Mouse (Mus musculus) kidney, adult 11 months (tissue): ENCODE measurements around the gene Cfap36.
A peak's percentile ranks its signal among the peaks of the same experiment; 100 is the strongest.

Source experiments
- DNase-seq: peaks from one replicate; pipeline ENCODE4 v3.0.0; 2022

The Cfap36 gene

DNA sequence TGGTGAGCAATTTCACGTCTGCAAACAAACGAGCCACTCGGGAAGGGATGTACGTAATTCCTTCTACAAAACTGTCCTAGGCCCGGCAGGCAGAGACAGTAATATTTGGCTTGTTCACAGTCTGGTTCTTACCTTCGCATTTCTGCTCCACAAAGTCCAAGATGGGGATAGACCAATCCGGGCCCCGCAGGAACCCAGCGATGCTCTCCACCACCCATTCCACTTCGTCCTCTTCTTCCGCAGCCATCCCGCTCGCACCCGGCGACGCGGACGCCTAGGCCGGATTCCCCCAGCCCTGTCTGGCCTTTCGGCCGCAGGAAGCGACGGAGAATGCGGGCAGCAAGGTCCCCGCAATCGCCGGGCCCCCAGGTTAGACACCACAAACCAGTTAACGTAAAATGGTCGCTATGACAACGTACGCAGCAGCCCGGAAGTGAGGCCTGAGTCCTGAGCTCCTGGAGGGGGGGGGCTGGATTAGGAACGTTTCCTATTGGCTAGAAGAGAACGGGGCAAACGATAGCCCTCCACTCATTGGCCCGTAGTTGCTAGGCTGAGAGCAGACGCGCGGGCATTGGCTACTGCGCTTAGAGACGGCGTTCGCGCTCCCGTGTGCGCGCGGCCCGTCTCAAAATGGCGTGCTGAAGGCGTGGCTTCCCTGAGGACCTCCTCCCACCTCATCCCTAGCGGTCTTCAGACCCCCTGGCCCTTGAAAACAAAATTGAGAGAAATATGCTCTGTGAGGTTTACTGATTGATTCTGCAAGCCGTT lies at the start of gene Cfap36:
TSS of gene Cfap36 (minus strand) at position 527 of the 768 bp plus-strand sequence.
- DNase-seq = peak; percentile 95

DNA sequence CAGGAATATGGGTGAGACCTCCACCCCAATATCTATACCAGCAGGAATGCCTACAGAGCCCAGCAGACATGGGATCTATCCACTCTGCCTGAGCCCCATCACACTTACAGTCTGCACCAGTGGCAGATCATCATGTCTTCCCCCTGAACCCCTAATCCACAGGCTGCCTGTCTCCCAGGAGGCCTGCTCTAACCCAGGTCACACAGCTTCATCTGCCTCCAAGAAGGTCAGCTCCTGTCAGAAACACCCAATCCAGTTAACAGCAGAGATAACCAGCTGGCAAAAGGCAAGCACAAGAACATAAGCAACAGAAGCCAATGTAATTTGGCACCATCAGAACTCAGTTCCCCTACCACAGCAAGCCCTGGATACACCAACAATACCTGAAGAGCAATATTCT lies 40.1 kb upstream of the Cfap36 start:
- DNase-seq = no peak

DNA sequence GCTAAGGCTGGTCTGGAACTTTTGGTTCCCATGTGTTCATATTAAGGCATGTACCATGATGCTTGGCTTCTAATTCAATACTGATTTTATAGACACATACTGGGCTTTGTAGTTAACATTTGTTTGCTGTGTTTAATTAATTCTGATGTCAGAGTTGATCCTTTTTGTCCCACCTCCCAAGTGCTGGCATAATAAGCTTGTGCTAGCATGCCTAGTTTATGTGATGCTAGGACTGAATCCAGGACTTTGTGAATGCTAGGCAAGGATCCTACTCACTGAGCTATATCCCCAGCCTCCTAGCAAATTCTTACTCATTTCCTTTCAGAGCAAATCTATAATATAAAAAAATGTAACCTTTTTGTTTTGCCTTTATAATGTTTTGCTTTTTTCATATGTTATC lies 38.8 kb upstream of the Cfap36 start:
- DNase-seq = no peak

DNA sequence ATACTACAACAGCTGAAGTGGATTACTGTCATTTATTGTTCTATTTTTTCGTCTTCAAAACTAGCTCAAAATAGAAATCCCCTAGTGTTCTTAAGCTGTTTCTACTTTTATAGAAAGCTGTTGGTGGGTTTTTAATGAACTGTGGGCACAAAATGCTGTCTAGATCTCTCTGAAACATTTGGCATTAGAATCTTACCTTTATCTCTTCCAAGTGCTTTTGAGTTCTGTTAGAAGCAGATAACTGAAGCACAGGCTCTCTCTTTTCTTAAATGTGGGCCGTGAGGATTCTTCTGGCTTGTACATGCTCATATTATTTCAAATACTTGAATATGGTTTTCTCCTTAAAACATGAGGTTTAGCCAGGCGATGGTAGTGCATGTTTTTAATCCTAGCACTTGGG lies 27.5 kb upstream of the Cfap36 start:
- DNase-seq = no peak

DNA sequence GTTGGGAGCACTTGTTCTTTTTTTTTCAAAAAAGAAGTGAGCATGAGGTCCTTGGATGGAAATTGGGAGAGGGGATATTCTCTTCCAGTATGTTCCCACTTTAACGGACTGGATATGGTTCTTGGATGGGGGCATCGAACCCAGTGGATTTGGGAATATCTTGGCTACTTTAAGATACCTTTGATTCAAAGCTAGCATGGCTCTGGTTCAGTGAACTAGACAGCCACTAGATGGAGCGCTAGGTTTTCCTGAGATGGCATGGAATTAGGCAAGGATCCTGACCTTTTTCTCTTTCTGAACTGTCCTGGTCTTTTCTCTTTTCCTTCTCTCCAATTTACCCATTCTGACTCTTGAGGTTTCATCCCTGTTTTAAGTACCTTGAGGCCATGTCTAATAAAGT lies 20.6 kb upstream of the Cfap36 start:
- DNase-seq = peak; percentile 15

DNA sequence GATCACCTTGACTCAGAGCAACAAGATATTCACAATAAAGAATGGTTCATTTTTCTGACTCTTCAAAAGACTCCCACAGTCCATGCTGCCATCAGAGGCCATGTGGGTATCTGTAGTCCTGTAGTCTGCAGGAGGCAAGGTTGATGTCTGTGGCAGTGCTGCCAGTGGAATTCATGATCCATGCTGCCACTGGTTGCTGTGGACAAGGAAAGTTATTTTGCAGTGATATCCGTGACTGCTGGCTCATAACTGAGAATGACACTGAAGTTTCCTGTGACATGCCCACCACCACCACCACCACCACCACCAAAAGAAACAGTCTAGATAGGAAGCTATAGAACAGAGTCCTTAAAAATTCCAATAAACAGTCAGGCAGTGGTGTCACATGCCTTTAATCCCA lies 7.4 kb upstream of the Cfap36 start:
- no peak for DNase-seq

DNA sequence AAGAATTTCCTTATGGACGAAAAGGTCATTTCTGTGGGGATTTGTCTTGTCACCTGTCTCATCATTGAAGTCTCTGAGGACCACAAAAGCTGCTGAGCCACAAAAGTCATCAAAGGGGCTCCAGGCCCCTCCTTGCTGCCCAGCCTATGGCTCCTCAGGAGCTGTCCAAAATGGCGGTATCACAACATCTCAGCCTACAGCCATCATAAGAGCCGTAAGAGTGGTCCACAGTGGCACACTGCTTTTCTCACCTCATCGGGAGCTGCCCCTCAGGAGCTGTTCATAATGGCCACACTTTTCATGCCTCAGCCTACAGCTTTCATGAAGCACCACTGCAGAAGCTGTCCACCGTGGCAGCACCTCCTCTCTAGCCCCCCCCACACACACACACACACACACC lies 1.2 kb upstream of the Cfap36 start:
- DNase-seq = no peak

DNA sequence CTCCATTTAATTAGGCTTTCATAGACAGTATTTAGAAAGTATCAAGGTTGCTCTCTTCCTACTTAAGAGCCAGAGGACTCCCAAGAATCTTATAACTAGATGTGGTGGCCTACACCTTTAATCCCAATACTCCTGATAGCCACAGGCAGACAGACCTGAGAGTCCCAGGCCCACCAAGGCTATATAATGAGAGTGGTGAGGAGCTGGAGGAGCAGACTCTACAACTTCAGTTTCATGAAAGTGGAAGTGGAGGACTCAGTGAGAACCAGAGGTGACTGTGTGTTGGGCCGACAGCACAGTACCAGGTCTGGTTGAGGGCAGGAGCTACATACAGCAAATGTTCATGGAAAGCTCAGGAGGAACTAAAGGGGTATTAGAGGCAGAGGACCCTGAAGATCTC lies 516 bp upstream of the Cfap36 start:
- DNase-seq = no peak

DNA sequence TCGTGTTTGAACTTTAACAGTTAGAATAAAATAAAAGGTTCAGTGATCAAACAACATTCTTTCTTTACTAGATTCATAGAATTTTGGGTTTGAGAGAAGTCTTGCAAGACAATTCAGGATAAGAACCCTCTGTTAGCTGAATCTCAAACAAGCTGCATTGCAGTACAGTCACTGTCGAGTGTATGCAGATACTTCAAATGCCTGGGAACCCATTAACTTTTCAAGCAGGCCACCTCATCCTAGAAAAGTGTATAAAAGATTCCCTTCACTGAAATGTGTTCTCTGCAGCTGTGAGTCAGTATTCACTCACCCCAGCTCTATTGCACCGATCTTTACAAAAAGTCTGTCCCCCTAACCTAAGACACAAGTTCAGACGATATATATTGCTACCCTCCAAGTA lies 1.2 kb downstream of the Cfap36 start:
- DNase-seq = no peak

DNA sequence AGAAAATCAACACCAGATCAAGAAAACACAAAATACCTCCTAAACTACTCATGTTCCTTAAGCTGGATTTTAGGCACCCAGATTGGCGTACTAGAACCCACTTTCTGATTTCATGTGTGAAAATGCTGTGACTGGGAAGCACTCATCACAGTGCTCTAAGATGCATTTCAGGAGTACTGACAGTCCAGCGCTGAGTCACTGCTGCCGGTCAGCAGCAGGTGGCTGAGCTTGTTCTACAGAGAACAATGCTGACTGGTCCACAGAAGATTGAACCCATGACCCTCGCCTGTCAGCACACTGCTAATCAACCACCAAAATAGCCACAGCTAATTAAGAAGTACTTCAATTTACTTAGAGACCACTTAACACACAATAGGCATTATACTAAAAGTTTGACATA lies 5.2 kb downstream of the Cfap36 start:
- no peak for DNase-seq

DNA sequence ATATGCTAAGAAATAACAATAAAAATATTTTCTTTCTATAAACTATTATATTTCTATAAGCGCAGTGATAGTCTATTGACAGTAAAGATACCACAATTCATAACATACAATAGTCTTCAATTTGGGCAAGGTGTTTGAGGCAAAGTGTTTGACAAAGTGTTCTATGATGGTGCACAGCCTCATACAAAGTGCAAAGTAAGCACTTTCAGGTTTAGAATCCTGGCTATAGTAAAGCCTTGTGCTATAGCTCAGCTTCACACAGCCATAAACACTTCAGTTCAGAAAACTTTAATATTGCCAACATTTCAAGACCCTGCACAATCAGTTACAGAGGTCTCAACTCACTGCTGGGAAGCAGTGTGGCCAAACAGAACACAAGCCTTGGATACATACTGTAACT lies 7.9 kb downstream of the Cfap36 start:
- no peak for DNase-seq

DNA sequence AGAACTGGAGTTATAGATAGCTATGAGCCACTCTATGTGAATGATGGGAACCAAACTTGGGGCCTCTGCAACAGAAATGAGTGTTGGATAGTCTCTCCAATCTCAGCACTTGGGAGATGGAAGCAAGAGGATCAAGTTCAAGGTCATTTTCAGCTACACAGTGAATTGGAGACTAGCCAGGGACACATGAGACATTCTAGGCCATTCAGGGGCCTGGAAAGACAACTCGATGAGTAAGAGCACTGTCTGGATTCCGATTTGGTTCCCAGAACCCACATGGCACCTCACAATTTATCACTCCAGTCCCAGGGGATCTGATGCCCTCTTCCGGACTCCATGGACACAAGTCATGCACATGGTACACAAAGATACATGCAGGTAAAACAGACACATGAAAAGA lies 8.7 kb downstream of the Cfap36 start:
- DNase-seq = no peak

DNA sequence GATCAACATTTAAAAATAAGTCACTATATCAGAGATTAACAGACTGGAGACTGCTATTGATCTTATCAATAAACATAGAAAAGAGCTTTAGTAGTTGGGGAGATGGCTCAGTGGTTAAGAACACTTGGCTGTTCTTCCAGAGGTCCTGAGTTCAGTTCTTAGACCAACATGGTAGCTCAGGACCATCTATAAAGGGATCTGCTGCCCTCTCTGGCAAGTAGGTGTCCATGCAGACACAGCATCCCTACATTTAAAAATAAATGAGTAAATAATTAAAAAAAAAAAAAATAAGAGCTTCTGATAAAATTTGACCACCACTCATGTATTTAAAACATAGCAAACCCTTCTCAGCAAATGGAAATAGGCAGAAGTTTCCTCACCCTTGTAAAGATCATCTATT lies 9.2 kb downstream of the Cfap36 start:
- DNase-seq = no peak

DNA sequence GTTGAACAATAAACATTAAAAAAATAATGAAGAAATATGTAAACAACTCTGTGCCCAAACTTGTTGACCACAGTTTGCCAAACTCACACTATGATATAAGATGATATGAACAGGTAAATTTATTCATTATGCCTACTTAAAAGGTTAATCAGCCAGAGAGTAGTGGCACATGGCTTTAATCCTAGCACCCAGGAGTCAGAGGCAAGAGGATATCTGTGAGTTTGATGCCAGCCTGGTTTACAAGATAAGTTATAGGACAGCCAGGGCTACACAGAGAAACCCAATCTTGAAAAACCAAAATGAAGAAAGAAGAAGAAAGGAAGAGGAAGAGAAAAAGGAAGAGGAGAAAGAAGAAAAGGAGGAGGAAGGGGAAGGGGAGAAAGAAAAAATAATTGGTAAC lies 9.8 kb downstream of the Cfap36 start:
- no peak for DNase-seq

DNA sequence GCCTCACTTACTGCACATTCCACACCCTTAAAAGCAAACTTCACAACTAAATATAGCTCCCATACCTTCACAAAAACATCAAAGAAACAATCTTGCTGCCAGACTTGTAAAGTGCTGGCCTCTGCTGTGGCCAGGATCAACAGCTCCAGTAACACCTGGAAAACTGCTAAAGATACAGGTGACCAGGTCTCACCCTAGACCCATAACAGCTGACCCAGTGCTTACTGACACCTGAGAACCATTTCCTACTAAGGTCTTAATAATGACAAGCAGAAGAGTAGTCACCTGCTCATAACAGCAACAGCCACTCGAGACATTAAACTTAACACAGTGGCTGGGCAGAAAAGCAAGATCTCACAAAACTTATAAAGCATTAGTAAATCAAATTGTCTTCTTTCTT lies 13.6 kb downstream of the Cfap36 start:
- DNase-seq = no peak

DNA sequence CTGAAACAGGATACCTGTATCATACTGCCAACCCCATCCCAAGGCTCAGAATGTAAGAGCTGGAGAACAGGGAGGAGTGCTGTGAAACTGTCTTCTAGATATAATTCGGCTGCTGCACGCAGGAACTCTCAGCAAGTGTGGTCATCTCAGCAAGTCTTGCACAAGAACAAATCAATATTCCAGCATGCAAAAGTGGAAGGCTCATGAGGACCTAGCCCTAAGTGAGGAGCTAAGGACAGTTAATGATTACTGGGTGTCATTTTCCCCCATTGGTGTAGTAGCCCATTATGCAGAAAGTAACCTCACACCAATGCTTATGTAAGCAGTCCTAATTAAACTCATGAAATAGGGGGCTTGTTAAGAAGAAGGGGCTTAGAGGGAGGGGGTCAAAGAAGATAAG lies 18.3 kb downstream of the Cfap36 start:
- DNase-seq = no peak

DNA sequence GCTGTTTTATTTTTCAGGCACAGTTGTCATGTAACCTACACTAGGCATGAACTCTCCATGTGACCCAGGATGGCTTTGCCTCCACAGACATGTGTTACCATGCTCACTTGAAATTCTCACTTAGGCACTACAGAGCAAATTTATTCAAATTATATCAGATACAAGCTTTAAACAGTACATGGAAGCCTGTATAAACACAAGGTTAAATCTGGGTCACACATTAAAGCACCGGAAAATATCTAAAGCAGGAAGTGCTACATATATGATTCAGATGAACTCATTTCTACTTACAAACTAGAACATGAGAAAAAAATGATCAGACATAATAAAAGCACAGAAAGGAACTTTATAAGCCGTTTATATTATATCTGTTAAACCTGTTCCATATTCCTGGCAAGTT lies 22.5 kb downstream of the Cfap36 start:
- DNase-seq = no peak

DNA sequence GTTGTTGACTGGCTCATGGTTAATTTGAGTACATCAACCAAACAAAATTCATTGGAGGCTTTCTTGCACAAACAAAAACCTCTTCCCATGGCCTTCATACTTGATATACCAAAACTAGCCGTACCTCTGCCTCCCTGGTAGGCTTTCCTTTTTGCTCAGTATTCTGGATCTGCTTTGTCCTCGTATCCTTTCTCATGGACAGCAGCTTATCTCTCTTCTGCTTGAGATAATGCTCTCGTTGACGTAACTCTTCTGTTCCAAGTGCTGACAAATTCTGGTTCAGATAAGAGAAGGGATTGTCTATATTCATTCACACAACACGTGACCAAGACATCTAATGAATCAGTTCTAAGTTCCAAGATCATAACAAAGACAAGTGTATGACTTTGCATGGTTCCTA lies 24.9 kb downstream of the Cfap36 start:
- DNase-seq = no peak

DNA sequence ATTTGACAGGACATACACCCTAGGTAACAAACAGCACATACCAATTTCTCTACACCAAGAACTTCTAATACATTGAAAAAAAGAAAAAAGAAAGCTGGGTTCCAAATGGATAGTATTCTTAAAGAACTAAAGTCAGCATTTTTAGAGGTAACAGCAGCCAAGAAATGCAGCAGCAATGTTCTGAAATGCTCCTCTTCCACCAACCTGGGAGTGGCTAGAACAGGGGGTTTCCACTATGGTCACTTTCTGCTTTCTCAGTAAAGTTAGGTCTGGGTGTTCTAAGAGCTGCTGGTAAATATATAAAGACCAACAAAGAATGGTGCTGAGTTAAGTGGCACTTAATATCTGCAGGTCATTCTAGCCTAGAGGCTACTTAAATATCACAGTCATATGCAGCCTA lies 28.2 kb downstream of the Cfap36 start:
- no peak for DNase-seq

DNA sequence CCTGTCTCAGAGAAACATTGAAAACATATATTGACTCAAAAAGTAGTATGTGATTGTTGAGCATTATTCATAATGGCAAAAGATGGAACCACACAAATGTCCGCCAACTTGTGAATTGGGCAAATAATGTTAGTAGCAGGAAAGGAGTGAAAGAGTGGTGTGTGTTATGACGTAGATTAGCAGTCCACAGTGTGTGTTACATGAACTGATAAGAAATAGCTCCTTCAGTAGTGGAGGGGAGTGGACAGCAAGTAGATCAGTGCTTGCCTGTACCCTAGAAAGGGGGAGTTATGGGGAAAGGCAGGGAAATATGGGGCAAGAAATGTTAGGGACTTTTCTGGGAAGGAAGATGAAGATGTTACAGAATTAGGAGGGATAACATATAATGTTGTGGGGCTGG lies 31.0 kb downstream of the Cfap36 start:
- DNase-seq = no peak

DNA sequence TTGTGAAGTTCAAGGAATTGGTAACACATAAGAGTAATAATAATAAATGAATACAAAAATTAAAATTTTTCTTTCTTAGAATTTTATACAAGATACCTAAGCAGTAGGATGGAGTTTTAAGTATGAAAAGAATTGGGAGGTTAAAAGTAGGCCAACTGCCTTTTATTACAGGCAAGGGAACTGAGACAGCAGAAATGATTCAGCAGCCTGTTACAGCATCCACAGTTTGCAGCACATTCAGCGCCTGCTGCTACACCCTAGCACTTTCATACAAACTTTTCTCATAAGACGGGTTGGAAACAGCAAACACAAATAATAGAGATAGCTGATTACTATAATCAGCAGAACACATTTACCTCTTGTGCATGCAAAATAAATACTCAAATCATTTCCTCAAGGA lies 37.4 kb downstream of the Cfap36 start:
- no peak for DNase-seq

DNA sequence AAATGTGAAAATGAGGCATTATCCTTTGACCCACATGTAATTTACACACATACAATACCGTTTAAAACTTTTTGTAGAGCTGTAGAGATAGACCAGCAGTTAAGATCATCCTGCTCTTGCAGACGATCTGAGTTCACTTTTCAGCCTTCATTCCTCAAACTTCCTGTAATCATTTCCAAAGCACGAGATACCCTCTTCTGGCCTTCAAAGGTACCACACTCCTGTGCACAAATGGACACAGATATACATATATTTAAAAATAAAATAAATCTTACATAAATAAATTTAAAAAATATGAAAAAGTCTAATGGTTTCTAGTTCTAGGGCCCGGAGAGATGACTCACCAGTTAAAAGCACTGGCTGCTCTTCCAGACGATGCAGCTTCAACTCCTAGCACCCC lies 43.6 kb downstream of the Cfap36 start:
- no peak for DNase-seq

DNA sequence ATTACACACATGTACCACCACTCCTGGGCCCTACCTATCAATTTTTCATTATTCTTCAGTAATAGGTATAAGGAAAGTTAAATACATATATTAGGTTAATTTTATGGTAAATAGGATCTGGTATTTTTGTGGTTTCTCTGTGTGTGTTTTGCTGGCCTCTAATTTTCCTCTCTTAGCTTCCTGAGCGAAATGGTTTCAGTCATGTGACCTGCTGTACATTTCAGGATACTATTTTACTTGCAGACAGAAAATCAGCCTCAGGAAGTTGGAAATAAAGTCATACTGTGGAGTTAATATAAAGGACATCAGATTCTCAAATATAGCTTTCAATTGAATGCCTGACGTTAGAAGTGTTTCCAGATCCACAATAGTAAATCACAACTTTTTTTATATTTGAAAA lies 58.2 kb downstream of the Cfap36 start:
- DNase-seq = no peak

DNA sequence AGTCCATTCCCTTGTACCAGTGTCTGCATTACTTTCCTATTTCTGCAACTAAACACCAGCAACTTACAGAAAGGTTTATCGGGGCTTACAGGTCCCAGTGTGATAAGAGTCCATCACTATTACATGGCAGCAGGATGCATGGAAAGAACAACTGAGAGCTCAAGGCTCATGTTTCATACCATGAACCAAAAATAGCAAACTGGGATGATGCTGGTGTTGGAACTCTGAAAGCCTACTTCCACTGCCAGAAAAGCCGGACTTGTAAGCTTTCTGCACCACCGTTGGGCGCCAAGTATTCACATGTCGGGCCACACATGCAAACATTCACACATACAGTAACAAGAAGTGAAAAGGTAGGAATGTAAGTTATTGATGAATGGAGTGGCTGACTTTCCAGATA lies 65.5 kb downstream of the Cfap36 start:
- DNase-seq = no peak

DNA sequence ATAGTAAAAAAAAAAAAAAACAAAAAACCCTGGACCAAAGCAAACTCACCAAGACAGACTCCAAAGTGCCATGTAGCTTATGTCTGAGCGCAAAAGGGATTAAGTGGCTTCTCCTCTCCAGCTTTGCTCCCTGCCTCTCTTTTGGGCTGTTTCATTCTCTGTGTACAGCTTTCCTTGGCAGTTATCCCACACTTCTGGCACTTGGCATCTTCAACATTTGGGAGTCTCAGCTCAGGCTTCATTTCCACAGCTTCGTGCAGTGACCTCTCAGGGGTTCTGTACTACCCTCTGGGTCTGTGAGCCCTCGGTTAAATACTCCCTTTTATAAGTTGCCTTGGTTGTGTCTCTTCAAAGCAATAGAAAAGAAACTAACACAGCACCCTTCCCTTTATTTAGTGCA lies 66.6 kb downstream of the Cfap36 start:
- DNase-seq = no peak

DNA sequence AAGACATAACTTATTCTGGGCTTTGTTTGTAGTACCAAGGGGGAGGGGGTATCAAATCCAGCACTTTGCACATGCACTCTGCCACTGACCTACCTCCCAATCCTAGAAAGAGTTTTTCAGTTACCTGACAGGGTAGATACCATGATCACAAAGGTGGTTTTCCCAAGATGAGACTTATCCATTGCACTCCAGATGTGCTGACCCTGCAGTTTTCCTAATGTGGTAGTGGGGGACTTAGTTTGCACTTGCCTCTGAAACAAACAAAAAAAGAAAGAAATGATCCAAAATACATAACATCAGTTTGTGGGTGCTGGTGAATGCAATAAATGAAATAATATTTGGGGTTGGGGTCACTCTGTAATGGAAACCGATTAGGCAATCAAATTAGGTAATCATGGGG lies 67.9 kb downstream of the Cfap36 start:
- DNase-seq = no peak
